Mouse (Mus musculus): ENCODE measurements around the gene Cdkl4. TPM values are rescaled to one million over a fixed set of nuclear protein-coding genes. Genes with fewer than 3 reads are reported as not detected.
A peak's percentile ranks its signal among the peaks of the same experiment; 100 is the strongest.

Cdkl4 gene
- 0.04 TPM for polyA plus RNA-seq (2021)

- ATAC-seq (no peak), DNase-seq (ENCODE audit: low read depth, low spot score) (no peak)
- no peaks in the 10 kb centered on the region for H3K27me3 ChIP-seq
- ChIA-PET POLR2A (no interaction called here), CTCF (no interaction called here)
- no peak for TF ChIP-seq CTCF (IDR thresholded peaks at IDR 0.05)
- in situ Hi-C loops (cut with MboI; ENCODE audit: low pct_unique_long_range_greater_than_20kb): no loop called here
Measured at GRCm38 (mm10) chr17:80577639-80578038, at the start of gene Cdkl4. Gene Cdkl4, minus strand, starts transcription at chr17:80577813.

- TF ChIP-seq CTCF (IDR thresholded peaks at IDR 0.05): no peak
- in situ Hi-C loops (cut with MboI; ENCODE audit: low pct_unique_long_range_greater_than_20kb): no loop called here
- no peak for DNase-seq (ENCODE audit: low read depth, low spot score)
- H3K27me3 ChIP-seq: no peaks in the 10 kb centered on the region
- ChIA-PET POLR2A (no interaction called here), CTCF (interaction anchor here (0.8 to 1.7 kb wide), 2 partner anchors 8 to 14 kb away, joined by 3 to 4 read pairs; no protein-coding TSS in a partner anchor)
- no peak for ATAC-seq
Measured at GRCm38 (mm10) chr17:80624979-80625378, 47.4 kb upstream of the Cdkl4 start.

- in situ Hi-C loops (cut with MboI; ENCODE audit: low pct_unique_long_range_greater_than_20kb): no loop called here
- peak; percentile 75 for ATAC-seq
- POLR2A ChIA-PET: no interaction called here
- no peaks in the 10 kb centered on the region for H3K27me3 ChIP-seq
- DNase-seq (ENCODE audit: low read depth, low spot score): no peak
- TF ChIP-seq CTCF (IDR thresholded peaks at IDR 0.05): no peak
- CTCF ChIA-PET: interaction anchor here (0.9 to 2.7 kb wide), 9 partner anchors 10 to 395 kb away, joined by 3 to 11 read pairs (median 3); no protein-coding TSS in a partner anchor
Measured at GRCm38 (mm10) chr17:80621691-80622090, 44.1 kb upstream of the Cdkl4 start.

GRCm38 (mm10) chr17:80620786-80621423 is 43.3 kb upstream of the Cdkl4 start:
- TF ChIP-seq CTCF (IDR thresholded peaks at IDR 0.05): peak; percentile 92
- CTCF ChIA-PET: interaction anchor here (0.9 to 2.7 kb wide), 12 partner anchors 10 to 396 kb away, joined by 3 to 11 read pairs (median 3); no protein-coding TSS in a partner anchor
- no peak for DNase-seq (ENCODE audit: low read depth, low spot score)
- in situ Hi-C loops (cut with MboI; ENCODE audit: low pct_unique_long_range_greater_than_20kb): no loop called here
- H3K27me3 ChIP-seq: no peaks in the 10 kb centered on the region
- ATAC-seq: no peak
- POLR2A ChIA-PET: no interaction called here

GRCm38 (mm10) chr17:80619556-80619955 is 41.9 kb upstream of the Cdkl4 start:
- ATAC-seq (no peak), DNase-seq (ENCODE audit: low read depth, low spot score) (no peak)
- in situ Hi-C loops (cut with MboI; ENCODE audit: low pct_unique_long_range_greater_than_20kb): loop anchor here (10.0 kb wide), 1 partner anchor 395 kb away; no protein-coding TSS in a partner anchor
- no peak for TF ChIP-seq CTCF (IDR thresholded peaks at IDR 0.05)
- CTCF ChIA-PET: interaction anchor here (1.1 to 2.0 kb wide), 3 partner anchors 9 to 394 kb away, joined by 3 to 6 read pairs (median 6); no protein-coding TSS in a partner anchor
- POLR2A ChIA-PET: no interaction called here
- H3K27me3 ChIP-seq: no peaks in the 10 kb centered on the region

GRCm38 (mm10) chr17:80618890-80619289 is 41.3 kb upstream of the Cdkl4 start:
- H3K27me3 ChIP-seq: no peaks in the 10 kb centered on the region
- no peak for ATAC-seq
- in situ Hi-C loops (cut with MboI; ENCODE audit: low pct_unique_long_range_greater_than_20kb): loop anchor here (10.0 kb wide), 1 partner anchor 396 kb away; no protein-coding TSS in a partner anchor
- ChIA-PET POLR2A (no interaction called here), CTCF (interaction anchor here (1.7 to 2.0 kb wide), 2 partner anchors 10 to 394 kb away, joined by 6 read pairs; no protein-coding TSS in a partner anchor)
- no peak for TF ChIP-seq CTCF (IDR thresholded peaks at IDR 0.05)
- no peak for DNase-seq (ENCODE audit: low read depth, low spot score)

- ChIA-PET POLR2A (no interaction called here), CTCF (interaction anchor here (1.0 kb wide), 1 partner anchor 9 kb away, joined by 3 read pairs; no protein-coding TSS in a partner anchor)
- in situ Hi-C loops (cut with MboI; ENCODE audit: low pct_unique_long_range_greater_than_20kb): no loop called here
- ATAC-seq: no peak
- DNase-seq (ENCODE audit: low read depth, low spot score): no peak
- H3K27me3 ChIP-seq: no peaks in the 10 kb centered on the region
- TF ChIP-seq CTCF (IDR thresholded peaks at IDR 0.05): no peak
Measured at GRCm38 (mm10) chr17:80603806-80604205, 26.2 kb upstream of the Cdkl4 start.

GRCm38 (mm10) chr17:80603079-80603625 is 25.5 kb upstream of the Cdkl4 start:
- TF ChIP-seq CTCF (IDR thresholded peaks at IDR 0.05): no peak
- POLR2A ChIA-PET: no interaction called here
- no peaks in the 10 kb centered on the region for H3K27me3 ChIP-seq
- in situ Hi-C loops (cut with MboI; ENCODE audit: low pct_unique_long_range_greater_than_20kb): no loop called here
- CTCF ChIA-PET: no interaction called here
- DNase-seq (ENCODE audit: low read depth, low spot score) (no peak), ATAC-seq (no peak)

- H3K27me3 ChIP-seq: no peaks in the 10 kb centered on the region
- peak; percentile 63 for TF ChIP-seq CTCF (IDR thresholded peaks at IDR 0.05)
Measured at GRCm38 (mm10) chr17:80601371-80601770, 23.8 kb upstream of the Cdkl4 start.

GRCm38 (mm10) chr17:80583051-80583450 is 5.4 kb upstream of the Cdkl4 start:
- DNase-seq (ENCODE audit: low read depth, low spot score) (no peak), ATAC-seq (no peak)
- no peaks in the 10 kb centered on the region for H3K27me3 ChIP-seq
- in situ Hi-C loops (cut with MboI; ENCODE audit: low pct_unique_long_range_greater_than_20kb): no loop called here
- CTCF ChIA-PET: no interaction called here
- POLR2A ChIA-PET: no interaction called here
- TF ChIP-seq CTCF (IDR thresholded peaks at IDR 0.05): no peak

More at GRCm38 (mm10) chr17:80601371-80601770, 23.8 kb upstream of the Cdkl4 start:
- DNase-seq (ENCODE audit: low read depth, low spot score) (no peak), ATAC-seq (no peak)
- in situ Hi-C loops (cut with MboI; ENCODE audit: low pct_unique_long_range_greater_than_20kb): no loop called here
- POLR2A ChIA-PET: interaction anchor here (0.7 kb wide), 1 partner anchor 74 kb away, joined by 4 read pairs; no protein-coding TSS in a partner anchor
- CTCF ChIA-PET: interaction anchor here (0.7 to 1.3 kb wide), 2 partner anchors 9 kb away, joined by 4 read pairs; no protein-coding TSS in a partner anchor

GRCm38 (mm10) chr17:80579901-80580300 is 2.3 kb upstream of the Cdkl4 start:
- ChIA-PET CTCF (no interaction called here), POLR2A (no interaction called here)
- no peak for TF ChIP-seq CTCF (IDR thresholded peaks at IDR 0.05)
- in situ Hi-C loops (cut with MboI; ENCODE audit: low pct_unique_long_range_greater_than_20kb): no loop called here
- DNase-seq (ENCODE audit: low read depth, low spot score) (no peak), ATAC-seq (no peak)
- no peaks in the 10 kb centered on the region for H3K27me3 ChIP-seq
